Mouse (Mus musculus) midbrain, embryonic 11.5 days (tissue): ENCODE results near the gene Abcc1. TPM values are rescaled to one million over a fixed set of nuclear protein-coding genes. Genes with fewer than 3 reads are reported as not detected.

ENCODE experiments used
- ATAC-seq: fragments of 200-750 bp; cut with Nextera tagmentation; 2 replicates; pipeline ENCODE4 v1.8.0; 2017; ENCODE audit warnings: moderate TSS enrichment, moderate library complexity; ENCODE audit not compliant: low FRiP score
- DNase-seq: peaks from one replicate; pipeline ENCODE4 v3.0.0; 2015; ENCODE audit warnings: low spot score; ENCODE audit errors: missing footprints
- H3K27ac ChIP-seq: fragments of 300-500 bp; sonication (generic); 2 replicates; pipeline ENCODE4 v1.5.1; 2014; ENCODE audit warnings: low read depth, low read length
- H3K27me3 ChIP-seq: fragments of 300-500 bp; sonication (generic); 2 replicates; pipeline ENCODE4 v1.6.1; 2014; ENCODE audit warnings: mild to moderate bottlenecking, low read length, moderate library complexity, mixed read lengths; ENCODE audit not compliant: control insufficient read depth, insufficient read depth
- H3K36me3 ChIP-seq: fragments of 300-500 bp; sonication (generic); 2 replicates; pipeline ENCODE4 v1.6.1; 2014; ENCODE audit warnings: mild to moderate bottlenecking, low read length, moderate library complexity, mixed read lengths; ENCODE audit not compliant: control insufficient read depth, insufficient read depth
- H3K4me1 ChIP-seq: fragments of 300-500 bp; sonication (generic); 2 replicates; pipeline ENCODE4 v1.6.1; 2014; ENCODE audit warnings: low read length; ENCODE audit not compliant: control insufficient read depth, insufficient read depth
- H3K4me2 ChIP-seq: fragments of 300-500 bp; sonication (generic); 2 replicates; pipeline ENCODE4 v1.6.1; 2014; ENCODE audit warnings: mild to moderate bottlenecking, moderate library complexity
- H3K4me3 ChIP-seq: fragments of 300-500 bp; sonication (generic); 2 replicates; pipeline ENCODE4 v1.5.1; 2014; ENCODE audit warnings: low read depth, low read length
- H3K9ac ChIP-seq: fragments of 300-500 bp; sonication (generic); 2 replicates; pipeline ENCODE4 v1.6.1; 2014; ENCODE audit warnings: low read length
- H3K9me3 ChIP-seq: fragments of 300-500 bp; sonication (generic); 2 replicates; pipeline ENCODE4 v1.6.1; 2016; ENCODE audit warnings: low read length; ENCODE audit not compliant: control insufficient read depth
- WGBS: fragments of 180-500 bp; shearing (Covaris S2); extraction: QIAGEN DNeasy Blood & Tissue Kit; methylation state at CpG from one replicate; pipeline ENCODE4 v1.1.7; 2014; 5-methylcytosine and 5-hydroxymethylcytosine counted together
- polyA plus RNA-seq: library from polyadenylated mRNA; unstranded; fragments of >200 nt; fragmentation: Nextera tagmentation; extraction: Ambion mirVana; gene quantifications from 2 replicates; pipeline ENCODE4 v1.2.1, GENCODE M21; 2014

The Abcc1 gene
- polyA plus RNA-seq, 1 experiment from 2014 or later = 5.4 TPM

- DNase-seq (no peak), ATAC-seq (no peak)
- Histone ChIP-seq H3K27me3 (no peaks in the 10 kb centered on the region), H3K4me3 (no peak overlapping the region), H3K4me1 (no peaks in the 10 kb centered on the region), H3K36me3 (no peaks in the 10 kb centered on the region), H3K9me3 (no peaks in the 10 kb centered on the region), H3K4me2 (no peak overlapping the region), H3K27ac (no peak overlapping the region), H3K9ac (no peak overlapping the region)
- WGBS = 85% methylated on average over 2 of the region's 2 CpGs
These were observed 78.7 kb downstream of the Abcc1 start for GRCm38 (mm10) chr16:14439801-14440614.

- no peak overlapping the region for H3K4me2 ChIP-seq
- no peak overlapping the region for H3K9ac ChIP-seq
- DNase-seq = peak; percentile 67
- no peaks in the 10 kb centered on the region for H3K36me3 ChIP-seq
- H3K27ac ChIP-seq = no peak overlapping the region
- H3K9me3 ChIP-seq = no peaks in the 10 kb centered on the region
- ATAC-seq = no peak
- H3K27me3 ChIP-seq = no peaks in the 10 kb centered on the region
- no peak overlapping the region for H3K4me3 ChIP-seq
- H3K4me1 ChIP-seq = no peaks in the 10 kb centered on the region
- WGBS = 63% methylated on average over 6 of the region's 6 CpGs
These were observed 82.9 kb downstream of the Abcc1 start for GRCm38 (mm10) chr16:14444059-14444855.

GRCm38 (mm10) chr16:14445197-14445596 lies 83.8 kb downstream of the Abcc1 start:
- Histone ChIP-seq H3K4me3 (no peak overlapping the region), H3K9me3 (no peaks in the 10 kb centered on the region), H3K27ac (no peak overlapping the region), H3K36me3 (no peaks in the 10 kb centered on the region), H3K4me2 (no peak overlapping the region), H3K9ac (no peak overlapping the region), H3K27me3 (no peaks in the 10 kb centered on the region), H3K4me1 (no peaks in the 10 kb centered on the region)
- ATAC-seq (no peak), DNase-seq (no peak)
- 80% methylated on average over 6 of the region's 6 CpGs for WGBS

DNA sequence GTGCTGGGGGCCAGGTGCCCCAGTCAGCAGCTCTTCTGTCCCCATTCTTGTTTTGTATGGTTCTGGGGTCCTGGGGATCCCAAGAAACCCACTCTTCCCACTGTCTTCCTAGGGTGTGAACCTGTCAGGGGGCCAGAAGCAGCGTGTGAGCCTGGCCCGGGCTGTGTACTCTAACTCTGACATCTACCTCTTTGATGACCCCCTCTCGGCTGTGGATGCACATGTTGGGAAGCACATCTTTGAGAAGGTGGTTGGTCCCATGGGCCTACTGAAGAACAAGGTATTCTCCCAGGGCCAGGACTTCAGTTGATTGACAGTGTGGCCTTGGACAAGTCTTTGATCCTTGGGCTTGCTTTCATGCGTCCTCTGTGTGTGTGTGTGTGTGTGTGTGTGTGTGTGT lies 86.0 kb downstream of the Abcc1 start:
- H3K36me3 ChIP-seq = no peaks in the 10 kb centered on the region
- 90% methylated on average over 4 of the region's 4 CpGs for WGBS
- no peak overlapping the region for H3K9ac ChIP-seq
- no peaks in the 10 kb centered on the region for H3K9me3 ChIP-seq
- H3K4me3 ChIP-seq = no peak overlapping the region
- no peak for ATAC-seq
- H3K27me3 ChIP-seq = no peaks in the 10 kb centered on the region
- no peak for DNase-seq
- no peaks in the 10 kb centered on the region for H3K4me1 ChIP-seq
- no peak overlapping the region for H3K27ac ChIP-seq
- no peak overlapping the region for H3K4me2 ChIP-seq

DNA sequence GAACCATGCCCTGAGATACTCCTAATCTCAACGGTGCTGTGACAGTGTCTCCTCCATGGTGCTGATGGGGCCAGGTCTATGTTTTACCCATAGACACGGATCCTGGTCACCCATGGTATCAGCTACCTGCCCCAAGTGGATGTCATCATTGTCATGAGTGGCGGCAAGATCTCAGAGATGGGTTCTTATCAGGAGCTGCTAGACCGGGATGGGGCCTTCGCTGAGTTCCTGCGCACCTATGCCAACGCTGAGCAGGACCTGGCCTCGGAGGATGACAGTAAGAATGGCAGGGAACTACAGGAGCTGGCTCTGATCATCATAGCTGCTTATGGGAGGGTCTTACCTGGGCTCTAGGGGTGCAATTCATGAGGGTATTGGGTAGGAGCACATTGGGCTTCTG lies 86.9 kb downstream of the Abcc1 start:
- H3K36me3 ChIP-seq = no peaks in the 10 kb centered on the region

GRCm38 (mm10) chr16:14449861-14450260 lies 88.5 kb downstream of the Abcc1 start:
- Histone ChIP-seq H3K9me3 (no peaks in the 10 kb centered on the region), H3K9ac (no peak overlapping the region), H3K36me3 (no peaks in the 10 kb centered on the region), H3K4me3 (no peak overlapping the region), H3K27ac (no peak overlapping the region), H3K4me2 (no peak overlapping the region), H3K27me3 (no peaks in the 10 kb centered on the region), H3K4me1 (no peaks in the 10 kb centered on the region)
- WGBS = 89% methylated on average over 4 of the region's 4 CpGs
- ATAC-seq = no peak
- no peak for DNase-seq

More for the DNA sequence above, 86.9 kb downstream of the Abcc1 start:
- peak; percentile 8 for DNase-seq
- Histone ChIP-seq H3K9me3 (no peaks in the 10 kb centered on the region), H3K27me3 (no peaks in the 10 kb centered on the region), H3K9ac (no peak overlapping the region), H3K4me1 (no peaks in the 10 kb centered on the region), H3K27ac (no peak overlapping the region), H3K4me2 (no peak overlapping the region), H3K4me3 (no peak overlapping the region)
- ATAC-seq = no peak
- WGBS = 88% methylated on average over 8 of the region's 8 CpGs

- Histone ChIP-seq H3K4me1 (no peaks in the 10 kb centered on the region), H3K4me3 (no peak overlapping the region), H3K27ac (no peak overlapping the region), H3K4me2 (no peak overlapping the region), H3K9ac (no peak overlapping the region), H3K36me3 (no peaks in the 10 kb centered on the region), H3K9me3 (no peaks in the 10 kb centered on the region), H3K27me3 (no peaks in the 10 kb centered on the region)
- DNase-seq (peak; percentile 60), ATAC-seq (no peak)
- 84% methylated on average over 5 of the region's 5 CpGs for WGBS
These were observed 90.2 kb downstream of the Abcc1 start for GRCm38 (mm10) chr16:14451374-14452046.

DNA sequence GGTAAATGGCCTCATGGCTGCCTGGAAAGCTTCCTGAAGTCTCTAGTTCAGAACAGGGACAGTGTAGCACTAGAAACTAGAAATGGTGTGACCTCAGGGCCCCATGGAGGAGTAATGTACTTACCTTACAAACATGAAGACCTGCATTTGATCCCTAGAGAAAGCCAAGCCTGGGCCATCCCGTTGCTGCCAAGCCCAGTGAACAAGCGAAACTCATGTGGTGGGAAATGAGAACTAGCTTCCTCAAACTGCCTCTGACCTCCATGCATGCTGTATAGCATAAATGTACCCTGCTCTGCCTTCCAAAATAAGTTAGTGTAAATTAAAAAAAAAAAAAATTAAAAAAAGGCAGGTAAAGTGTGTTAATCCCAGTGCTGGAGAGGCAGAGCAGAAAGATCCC lies 101.2 kb downstream of the Abcc1 start:
- H3K36me3 ChIP-seq = no peaks in the 10 kb centered on the region
- no peak for DNase-seq
- no peak overlapping the region for H3K4me2 ChIP-seq
- H3K4me3 ChIP-seq = no peak overlapping the region
- no peaks in the 10 kb centered on the region for H3K27me3 ChIP-seq
- no peak for ATAC-seq
- H3K9ac ChIP-seq = no peak overlapping the region
- H3K27ac ChIP-seq = no peak overlapping the region
- 93% methylated on average over 2 of the region's 2 CpGs for WGBS
- H3K4me1 ChIP-seq = no peaks in the 10 kb centered on the region
- H3K9me3 ChIP-seq = no peaks in the 10 kb centered on the region

- Histone ChIP-seq H3K27me3 (no peaks in the 10 kb centered on the region), H3K36me3 (no peaks in the 10 kb centered on the region), H3K4me1 (no peaks in the 10 kb centered on the region), H3K27ac (no peak overlapping the region), H3K9ac (no peak overlapping the region), H3K4me3 (no peak overlapping the region), H3K9me3 (no peaks in the 10 kb centered on the region), H3K4me2 (no peak overlapping the region)
- no peak for ATAC-seq
- WGBS = 92% methylated on average over 6 of the region's 6 CpGs
- DNase-seq = no peak
These were observed 103.7 kb downstream of the Abcc1 start for GRCm38 (mm10) chr16:14465016-14465415.
